Mouse (Mus musculus): Measurements from ENCODE around the gene Rsad2.

- TF ChIP-seq POLR2A (IDR thresholded peaks at IDR 0.05; ENCODE audit: borderline replicate concordance, extremely low read depth, insufficient read depth, insufficient read length, poor library complexity, severe bottlenecking) (no peak), CTCF (IDR thresholded peaks at IDR 0.05; ENCODE audit: borderline replicate concordance, extremely low read depth, insufficient read depth, insufficient read length) (no peak)
These were observed 32.5 kb upstream of the Rsad2 start for GRCm38 (mm10) chr12:26488617-26489274.

Data from brain, embryonic 14.5 days (tissue).